Mouse (Mus musculus): ENCODE data around the gene Dhx15. TPM values are rescaled to one million over a fixed set of nuclear protein-coding genes. Genes with fewer than 3 reads are reported as not detected.

Dhx15 gene
- polyA plus RNA-seq, 1 experiment from 2014 or later, result 39.3 TPM

DNA sequence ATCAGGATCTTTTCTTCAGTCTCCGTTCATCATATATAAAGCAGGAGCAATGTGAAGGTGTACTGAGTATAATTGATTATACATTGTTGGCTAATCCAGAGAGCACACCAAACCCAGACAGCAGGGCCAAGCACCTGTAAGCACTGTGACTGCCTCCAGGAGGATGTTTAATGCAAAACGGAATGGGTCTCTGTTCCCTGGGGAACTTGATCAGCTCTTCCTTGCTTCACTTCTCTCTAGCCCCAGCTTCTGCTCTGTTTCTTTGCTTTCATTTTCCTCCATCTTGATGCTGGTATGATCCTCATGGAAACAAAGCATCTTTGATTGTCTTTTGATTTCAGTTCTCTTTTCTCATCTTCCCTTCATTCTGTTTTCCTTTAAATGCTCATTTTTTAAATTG, 42.3 kb upstream of the Dhx15 start:
- no peaks in the 10 kb centered on the region for H3K36me3 ChIP-seq (replicated peaks; ENCODE audit: insufficient read depth, low read length)
- H3K27ac ChIP-seq (ENCODE audit: low read depth), result no peak overlapping the region
- no peak overlapping the region for H3K4me3 ChIP-seq (ENCODE audit: low read depth, low read length)
- 74% methylated on average over 2 of the region's 2 CpGs for WGBS (ENCODE audit: insufficient replicate concordance)
- H3K9me3 ChIP-seq (ENCODE audit: low read length), result no peaks in the 10 kb centered on the region; the same call in 1 of the 2 replicates
- no peaks in the 10 kb centered on the region for H3K27me3 ChIP-seq (ENCODE audit: insufficient read depth, low read length)
- DNase-seq (no peak), ATAC-seq (no peak)
- H3K4me1 ChIP-seq (ENCODE audit: insufficient read depth), result no peaks in the 10 kb centered on the region
- H3K9ac ChIP-seq (replicated peaks), result no peak overlapping the region
- TF ChIP-seq CTCF (IDR thresholded peaks at IDR 0.05; ENCODE audit: low read depth), result no peak
- no peak for TF ChIP-seq EP300 (IDR thresholded peaks at IDR 0.05; ENCODE audit: low read depth)
- H3K4me2 ChIP-seq (ENCODE audit: low read depth, low read length), result no peak overlapping the region

DNA sequence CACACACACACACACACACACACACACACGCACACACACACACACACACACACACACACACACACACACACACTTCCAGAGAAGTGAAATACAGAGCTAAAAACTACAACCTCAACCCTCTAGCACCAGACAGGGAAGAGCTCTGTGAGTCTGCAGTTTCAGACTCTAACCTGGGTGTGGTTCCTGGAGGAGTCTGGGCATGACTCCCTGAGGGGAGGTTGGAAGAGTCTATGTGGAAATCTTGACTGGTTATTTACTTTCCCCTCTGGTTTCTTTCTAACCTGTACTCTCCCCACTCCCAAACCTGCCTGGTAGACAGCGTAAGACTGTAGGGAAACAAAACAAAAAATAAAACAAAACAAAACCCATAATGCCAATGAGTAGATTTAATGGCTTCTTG, 41.9 kb upstream of the Dhx15 start:
- Histone ChIP-seq H3K9me3 (ENCODE audit: low read length) (no peaks in the 10 kb centered on the region; the same call in 1 of the 2 replicates), H3K27me3 (ENCODE audit: insufficient read depth, low read length) (no peaks in the 10 kb centered on the region), H3K36me3 (replicated peaks; ENCODE audit: insufficient read depth, low read length) (no peaks in the 10 kb centered on the region), H3K27ac (ENCODE audit: low read depth) (no peak overlapping the region), H3K4me3 (ENCODE audit: low read depth, low read length) (no peak overlapping the region), H3K4me1 (ENCODE audit: insufficient read depth) (no peaks in the 10 kb centered on the region), H3K9ac (replicated peaks) (no peak overlapping the region), H3K4me2 (ENCODE audit: low read depth, low read length) (no peak overlapping the region)
- DNase-seq (no peak), ATAC-seq (no peak)
- TF ChIP-seq EP300 (IDR thresholded peaks at IDR 0.05; ENCODE audit: low read depth) (no peak), CTCF (IDR thresholded peaks at IDR 0.05; ENCODE audit: low read depth) (no peak)
- 49% methylated on average over 2 of the region's 2 CpGs for WGBS (ENCODE audit: insufficient replicate concordance)

DNA sequence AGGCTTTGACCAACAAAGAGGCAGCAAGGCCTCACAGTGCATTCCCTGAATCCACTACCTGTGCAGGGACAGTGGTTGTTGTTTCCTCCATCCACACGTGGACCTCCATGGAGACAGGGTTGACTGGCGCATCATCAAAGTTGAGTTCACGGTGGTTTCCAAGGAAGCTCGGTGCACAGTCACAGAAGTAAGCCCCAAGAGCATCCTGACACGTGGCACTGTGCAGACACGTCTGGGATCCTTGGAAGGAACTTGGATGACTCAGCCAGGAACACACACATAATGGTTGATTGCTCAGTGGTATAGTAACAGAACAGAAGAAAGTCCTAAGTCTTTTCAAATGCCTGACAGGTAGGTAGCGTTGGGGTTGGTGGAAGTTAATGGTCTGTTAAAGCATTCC, 40.2 kb upstream of the Dhx15 start:
- H3K4me3 ChIP-seq (ENCODE audit: low read depth, low read length), result no peak overlapping the region
- no peak for ATAC-seq

DNA sequence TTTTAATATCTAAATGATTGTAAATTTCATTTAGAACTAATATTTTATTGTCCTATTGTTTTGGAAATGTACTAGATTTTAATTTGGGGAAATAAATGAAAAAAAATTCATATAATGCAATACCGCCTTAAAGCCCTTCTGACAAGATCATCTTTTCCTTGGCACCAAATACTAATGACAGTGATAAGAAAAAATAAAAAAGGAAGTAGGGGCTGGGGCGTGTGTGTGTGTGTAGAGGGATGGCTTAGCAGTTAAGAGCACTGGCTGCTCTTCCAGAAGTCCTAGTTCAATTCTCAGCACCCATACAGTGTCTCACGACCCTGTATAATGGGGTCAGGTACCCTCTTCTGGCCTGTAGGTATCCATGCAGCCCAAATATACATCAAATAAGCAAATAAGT, 36.4 kb upstream of the Dhx15 start:
- H3K4me2 ChIP-seq (ENCODE audit: low read depth, low read length), result no peak overlapping the region
- no peak for TF ChIP-seq EP300 (IDR thresholded peaks at IDR 0.05; ENCODE audit: low read depth)
- H3K27ac ChIP-seq (ENCODE audit: low read depth), result no peak overlapping the region
- no peak for ATAC-seq
- H3K36me3 ChIP-seq (replicated peaks; ENCODE audit: insufficient read depth, low read length), result no peaks in the 10 kb centered on the region
- DNase-seq, result no peak
- no peak overlapping the region for H3K9ac ChIP-seq (replicated peaks)
- no peaks in the 10 kb centered on the region; the same call in 1 of the 2 replicates for H3K9me3 ChIP-seq (ENCODE audit: low read length)
- no peaks in the 10 kb centered on the region for H3K27me3 ChIP-seq (ENCODE audit: insufficient read depth, low read length)
- H3K4me3 ChIP-seq (ENCODE audit: low read depth, low read length), result no peak overlapping the region
- 54% methylated on average over 3 of the region's 3 CpGs for WGBS (ENCODE audit: insufficient replicate concordance)
- no peaks in the 10 kb centered on the region for H3K4me1 ChIP-seq (ENCODE audit: insufficient read depth)

More for the DNA sequence above, 40.2 kb upstream of the Dhx15 start:
- Histone ChIP-seq H3K27me3 (ENCODE audit: insufficient read depth, low read length) (no peaks in the 10 kb centered on the region), H3K9me3 (ENCODE audit: low read length) (no peaks in the 10 kb centered on the region; the same call in 1 of the 2 replicates), H3K4me1 (ENCODE audit: insufficient read depth) (no peaks in the 10 kb centered on the region), H3K9ac (replicated peaks) (no peak overlapping the region), H3K27ac (ENCODE audit: low read depth) (no peak overlapping the region), H3K4me2 (ENCODE audit: low read depth, low read length) (no peak overlapping the region), H3K36me3 (replicated peaks; ENCODE audit: insufficient read depth, low read length) (no peaks in the 10 kb centered on the region)
- no peak for TF ChIP-seq CTCF (IDR thresholded peaks at IDR 0.05; ENCODE audit: low read depth)
- TF ChIP-seq EP300 (IDR thresholded peaks at IDR 0.05; ENCODE audit: low read depth), result no peak
- WGBS (ENCODE audit: insufficient replicate concordance), result 83% methylated on average over 7 of the region's 7 CpGs
- DNase-seq, result no peak

DNA sequence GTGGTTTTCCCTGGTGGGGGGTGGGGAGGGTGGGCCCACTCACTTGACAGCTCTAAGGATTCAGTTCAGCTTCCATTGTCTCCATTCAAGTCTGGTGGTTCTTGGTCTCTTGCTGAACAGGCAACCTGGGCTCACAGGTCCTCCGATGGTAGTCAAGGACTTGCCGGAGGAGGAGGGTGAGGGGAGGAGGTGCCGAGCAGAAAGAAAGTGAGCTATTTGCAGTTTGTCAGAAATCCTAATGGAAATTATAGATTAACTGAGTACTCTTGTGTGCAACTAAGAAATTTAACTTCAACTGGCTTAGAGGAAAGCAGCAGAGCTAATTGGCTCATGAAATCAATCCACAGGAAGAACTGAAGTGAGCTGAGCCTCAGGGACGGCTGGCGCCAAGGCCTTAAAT, 31.3 kb upstream of the Dhx15 start:
- H3K4me3 ChIP-seq (ENCODE audit: low read depth, low read length), result no peak overlapping the region
- H3K4me1 ChIP-seq (ENCODE audit: insufficient read depth), result no peaks in the 10 kb centered on the region
- no peak for TF ChIP-seq CTCF (IDR thresholded peaks at IDR 0.05; ENCODE audit: low read depth)
- no peak for TF ChIP-seq EP300 (IDR thresholded peaks at IDR 0.05; ENCODE audit: low read depth)
- no peak overlapping the region for H3K27ac ChIP-seq (ENCODE audit: low read depth)
- no peaks in the 10 kb centered on the region for H3K36me3 ChIP-seq (replicated peaks; ENCODE audit: insufficient read depth, low read length)
- H3K9ac ChIP-seq (replicated peaks), result no peak overlapping the region
- H3K9me3 ChIP-seq (ENCODE audit: low read length), result no peaks in the 10 kb centered on the region
- ATAC-seq (no peak), DNase-seq (no peak)
- WGBS (ENCODE audit: insufficient replicate concordance), result 78% methylated on average over 5 of the region's 5 CpGs
- no peak overlapping the region for H3K4me2 ChIP-seq (ENCODE audit: low read depth, low read length)
- H3K27me3 ChIP-seq (ENCODE audit: insufficient read depth, low read length), result peaks cover under 1% of the 10 kb centered on the region; the same call in 1 of the 2 replicates

DNA sequence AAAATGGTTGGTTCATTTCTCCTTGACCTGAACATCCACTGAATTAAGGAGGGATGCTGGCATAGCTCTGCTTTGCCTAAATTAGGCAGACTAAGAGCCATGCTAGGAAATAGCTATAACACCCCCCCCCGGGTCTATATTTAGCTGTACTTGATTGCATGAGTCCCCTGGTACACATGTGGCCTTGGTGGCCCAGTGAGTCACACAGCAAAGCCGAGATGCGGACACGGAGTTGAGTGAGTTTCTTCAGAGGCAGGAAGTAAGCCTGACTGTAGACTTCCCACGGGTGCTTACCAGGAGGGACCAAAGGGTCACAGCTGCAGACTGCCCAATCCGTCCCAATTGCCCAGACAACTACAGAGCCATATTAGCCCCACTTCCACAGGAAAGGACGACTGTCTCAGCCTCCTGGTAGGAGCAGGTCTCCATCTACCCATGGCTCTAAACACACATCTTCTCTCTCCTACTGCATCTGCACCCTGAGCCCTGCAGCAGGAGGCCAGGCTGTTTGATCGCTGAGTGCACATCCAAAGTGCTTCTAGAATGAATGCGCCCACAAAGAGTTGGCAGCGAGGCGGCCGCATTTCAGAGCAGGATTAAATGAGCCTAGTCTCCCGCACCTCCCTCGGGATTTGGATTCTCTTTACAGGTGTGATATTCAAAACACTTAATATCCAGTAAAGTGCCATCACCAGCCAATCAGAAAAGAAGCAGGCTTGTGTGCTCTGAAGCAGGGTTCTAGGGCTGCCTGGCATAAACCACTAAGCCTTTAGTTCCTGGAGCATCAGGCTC, 29.9 kb upstream of the Dhx15 start:
- no peak overlapping the region for H3K27ac ChIP-seq (ENCODE audit: low read depth)
- 52% methylated on average over 14 of the region's 14 CpGs for WGBS (ENCODE audit: insufficient replicate concordance)
- DNase-seq, result no peak

More for the DNA sequence above, 29.9 kb upstream of the Dhx15 start:
- H3K36me3 ChIP-seq (replicated peaks; ENCODE audit: insufficient read depth, low read length), result no peaks in the 10 kb centered on the region
- H3K9ac ChIP-seq (replicated peaks), result no peak overlapping the region
- H3K4me1 ChIP-seq (ENCODE audit: insufficient read depth), result no peaks in the 10 kb centered on the region
- no peaks in the 10 kb centered on the region for H3K9me3 ChIP-seq (ENCODE audit: low read length)
- TF ChIP-seq EP300 (IDR thresholded peaks at IDR 0.05; ENCODE audit: low read depth), result no peak
- TF ChIP-seq CTCF (IDR thresholded peaks at IDR 0.05; ENCODE audit: low read depth), result no peak
- peaks cover 4% of the 10 kb centered on the region; the same call in 1 of the 2 replicates for H3K27me3 ChIP-seq (ENCODE audit: insufficient read depth, low read length)
- ATAC-seq, result peak; percentile 27; the same call in 1 of the 2 replicates
- H3K4me2 ChIP-seq (ENCODE audit: low read depth, low read length), result no peak overlapping the region
- no peak overlapping the region for H3K4me3 ChIP-seq (ENCODE audit: low read depth, low read length)

All from liver, postnatal 0 days (tissue).